Mouse (Mus musculus) heart, adult 11 months (tissue): ENCODE measurements at regions not wholly inside any gene's neighbourhood (a gene's known extent, or its start where the extent isn't known, plus 50 kb on each side); places are given as distances from the start of the nearest gene placed in this dataset.

ENCODE experiments used
- DNase-seq: peaks from one replicate; pipeline ENCODE4 v3.0.0; 2022

GRCm38 (mm10) chr11:17324651-17325050 is 67.3 kb downstream of the C1d start:
- no peak for DNase-seq

GRCm38 (mm10) chr11:17325731-17326646 is 68.6 kb downstream of the C1d start:
- no peak for DNase-seq

GRCm38 (mm10) chr11:17326695-17327094 is 69.3 kb downstream of the C1d start:
- no peak for DNase-seq

- DNase-seq, result no peak
These were observed 94.1 kb downstream of the C1d start for GRCm38 (mm10) chr11:17351476-17351875.

GRCm38 (mm10) chr11:17352148-17353130 is 95.1 kb downstream of the C1d start:
- peak; percentile 84 for DNase-seq

- DNase-seq, result no peak
These were observed 102.4 kb downstream of the C1d start for GRCm38 (mm10) chr11:17359698-17360254.

GRCm38 (mm10) chr11:17377859-17378258 is 120.5 kb downstream of the C1d start:
- no peak for DNase-seq

- DNase-seq, result peak; percentile 46
These were observed 129.4 kb downstream of the C1d start for GRCm38 (mm10) chr11:17386756-17387155.

GRCm38 (mm10) chr11:17393832-17394231 is 136.5 kb downstream of the C1d start:
- DNase-seq, result no peak

- no peak for DNase-seq
These were observed 157.2 kb downstream of the C1d start for GRCm38 (mm10) chr11:17414531-17414930.

- DNase-seq, result no peak
These were observed 157.8 kb downstream of the C1d start for GRCm38 (mm10) chr11:17415144-17415543.

GRCm38 (mm10) chr11:17417656-17418289 is 160.4 kb downstream of the C1d start:
- no peak for DNase-seq

- DNase-seq, result no peak
These were observed 184.8 kb downstream of the C1d start for GRCm38 (mm10) chr11:17442133-17442532.

- no peak for DNase-seq
These were observed 191.9 kb downstream of the C1d start for GRCm38 (mm10) chr11:17449289-17449688.

- no peak for DNase-seq
These were observed 193.1 kb downstream of the C1d start for GRCm38 (mm10) chr11:17450360-17451045.

- no peak for DNase-seq
These were observed 194.1 kb downstream of the C1d start for GRCm38 (mm10) chr11:17451451-17451850.

GRCm38 (mm10) chr11:17453530-17453929 is 196.2 kb downstream of the C1d start:
- no peak for DNase-seq

GRCm38 (mm10) chr11:17458946-17459345 is 201.6 kb downstream of the C1d start:
- no peak for DNase-seq

GRCm38 (mm10) chr11:17460024-17460919 is 202.9 kb downstream of the C1d start:
- peak; percentile 74 for DNase-seq

GRCm38 (mm10) chr11:17460920-17461279 is 203.5 kb downstream of the C1d start:
- DNase-seq, result peak; percentile 87

- DNase-seq, result no peak
These were observed 204.3 kb downstream of the C1d start for GRCm38 (mm10) chr11:17461701-17462100.
